Mouse (Mus musculus): ENCODE results near the gene Gm9945.

DNA sequence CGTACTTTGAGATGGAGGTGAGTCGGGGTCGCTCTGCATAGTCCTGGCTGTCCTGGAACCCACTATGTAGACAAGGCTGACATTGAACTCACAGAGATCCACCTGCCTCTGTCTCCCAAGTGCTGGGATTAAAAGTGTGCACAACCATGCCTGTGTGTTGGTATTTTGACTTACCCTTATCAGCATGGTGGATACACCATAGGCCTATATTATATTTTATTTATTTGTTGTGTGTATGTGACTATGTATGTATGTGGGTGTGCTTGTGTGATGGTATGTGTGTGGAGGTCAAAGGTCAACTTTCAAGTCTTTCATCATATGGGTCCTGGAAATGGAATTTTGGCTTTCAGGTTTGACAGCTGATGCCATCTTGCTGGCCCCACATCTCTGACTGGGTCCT is 42.4 kb downstream of the Gm9945 start:
- TF ChIP-seq CTCF (IDR thresholded peaks at IDR 0.05) = no peak
- TF ChIP-seq POLR2A (IDR thresholded peaks at IDR 0.05; ENCODE audit: insufficient read depth, low read depth, low read length) = no peak
- no peak for TF ChIP-seq EP300 (IDR thresholded peaks at IDR 0.05; ENCODE audit: insufficient read depth, low read depth, low read length)

Measured in heart, adult 2 months (tissue).